ENCODE assay signal across 22 mouse cellular contexts in the genomic region with DNA sequence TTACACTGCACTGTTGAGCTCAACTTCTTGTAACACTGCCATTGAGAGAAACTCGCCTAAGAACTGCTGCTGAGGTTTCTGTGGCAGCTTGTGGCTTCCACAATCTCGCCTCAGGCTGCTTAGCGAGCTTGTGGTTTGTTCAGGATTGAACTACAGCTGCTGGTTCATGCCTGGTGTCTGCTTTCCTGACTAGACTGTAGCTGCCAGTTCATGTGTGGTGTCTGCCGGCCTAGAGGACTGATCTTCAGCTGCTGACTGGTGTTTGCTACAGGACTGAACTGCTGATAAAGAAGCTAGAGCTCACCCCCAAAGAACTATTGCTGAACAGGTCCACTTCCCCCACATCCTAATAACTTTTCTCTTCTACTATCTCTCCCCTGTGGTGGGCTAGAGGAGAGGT.
DNase-seq lines count a peak whose midpoint lies in the region; TF ChIP-seq lines count a peak whose summit lies in the region.
"Had no signal": no experiment of that assay in that cellular context is flagged by ENCODE, and none has a peak within 500 bp of the region (broad histone marks: within the 10 kb centered on the region; RNA-seq: fewer than 3 reads in every experiment).

No protein-coding gene starts in this region.

- no peak overlapping the region for H3ac ChIP-seq in myocyte (ENCODE audit: control insufficient read depth, insufficient read length)

- DNase-seq in 3134 (ENCODE audit: extremely low read depth, insufficient read length, low spot score) (peak; percentile 9), 3T3-L1 (ENCODE audit: low read depth, low spot score) (peak; percentile 48), 416B (ENCODE audit: low read depth) (peak; percentile 8), liver (no peak)
- no peak for DNase-seq in lung, postnatal 25 days (ENCODE audit: low spot score)
- no peak for DNase-seq in cerebellum, adult 18-20 months
- no peak for DNase-seq in lung, postnatal 10 days
- DNase-seq: adrenal gland, adult 2 months; adrenal gland, adult 8-10 months; adrenal gland, postnatal 10 days; adrenal gland, postnatal 14 days; adrenal gland, postnatal 25 days; adrenal gland, postnatal 36 days; B cell, adult 2 months; cerebellum, adult 11 months; cerebellum, adult 11-12 months; cerebellum, adult 2 months; cerebellum, adult 8-10 months; cerebellum, adult 9-10 months had no signal

- H3K4me2 ChIP-seq in myocyte (ENCODE audit: low read depth) = no peak overlapping the region

- H3K27me3 ChIP-seq in myocyte (ENCODE audit: control insufficient read depth, insufficient read depth, insufficient read length) = no peaks in the 10 kb centered on the region
- H3K27me3 ChIP-seq: CH12.LX had no signal

- H3K36me3 ChIP-seq in myocyte (ENCODE audit: control insufficient read depth, insufficient read depth) = no peaks in the 10 kb centered on the region
- H3K36me3 ChIP-seq: G1E had no signal

- H3K79me2 ChIP-seq in myocyte (ENCODE audit: control insufficient read depth, insufficient read depth) = no peaks in the 10 kb centered on the region

- H3K4me3 ChIP-seq in myocyte = no peak overlapping the region

- TF ChIP-seq POLR2A in myocyte (IDR thresholded peaks at IDR 0.05; ENCODE audit: insufficient read length, low read depth) = no peak

TF ChIP-seq in myocyte, 11 proteins besides CTCF, POLR2A, EP300 and RAD21:
- TF ChIP-seq TCF3 (IDR thresholded peaks at IDR 0.05; ENCODE audit: insufficient read length, low read depth) = peak; percentile 3
- peak in 1 of 3 experiments; percentile 78 for TF ChIP-seq MYOD1 (IDR thresholded peaks at IDR 0.05; ENCODE audit: control insufficient read depth in 1 of 3, insufficient read length in 2 of 3, low read depth in 2 of 3)
- TF ChIP-seq POLR2AphosphoS2 (IDR thresholded peaks at IDR 0.05; ENCODE audit: insufficient read length, low read depth) = no peak
- peak; percentile 54 to 76 (median 62) for TF ChIP-seq MYOG (IDR thresholded peaks at IDR 0.05; ENCODE audit: control insufficient read depth in 1 of 3, insufficient read depth in 1 of 3, insufficient read length in 2 of 3, low read depth in 2 of 3)

Comparison
In these comparisons a context has a peak if more than half of its experiments do, and no peak if none do; other contexts are left out.
1. DNase-seq: peak in 3134 (single experiment), 3T3-L1 (single experiment) and 416B (single experiment); none in liver (single experiment), lung, postnatal 25 days (single experiment), cerebellum, adult 18-20 months (0 of 2) and lung, postnatal 10 days (single experiment).